ENCODE assay signal across 23 mouse cellular contexts in the genomic region with DNA sequence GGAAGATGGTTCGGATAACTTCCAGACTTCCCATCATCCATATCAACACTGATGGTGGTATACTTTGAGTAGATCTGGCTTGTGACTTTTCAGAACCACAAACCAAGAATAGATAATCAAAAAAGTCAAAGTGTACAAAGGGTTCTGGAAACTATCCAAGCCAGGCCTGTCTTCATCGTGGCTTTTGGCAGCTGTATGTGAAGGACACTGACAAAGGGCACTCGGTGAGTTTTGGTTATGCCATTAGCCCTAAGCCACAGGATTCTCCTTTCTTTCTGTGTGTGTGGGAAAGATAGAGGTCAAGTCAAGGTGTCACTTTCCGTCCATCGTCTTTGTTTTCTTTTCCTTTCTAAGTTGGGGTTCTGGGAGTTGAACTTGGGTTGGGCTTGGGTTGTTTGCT.
"Had no signal": no experiment of that assay in that cellular context is flagged by ENCODE, and none has a peak within 500 bp of the region (broad histone marks: within the 10 kb centered on the region; RNA-seq: fewer than 3 reads in every experiment).

No protein-coding gene starts in this region.

- H3K4me2 ChIP-seq: limb, embryonic 13.5 days; liver, embryonic 12.5 days; liver, embryonic 15.5 days; lung, embryonic 15.5 days; neural tube, embryonic 12.5 days; neural tube, embryonic 15.5 days had no signal

- H3K36me3 ChIP-seq: limb, embryonic 13.5 days; liver, embryonic 12.5 days; liver, embryonic 15.5 days; lung, embryonic 15.5 days; neural tube, embryonic 12.5 days; neural tube, embryonic 15.5 days had no signal

- H3K27ac ChIP-seq: limb, embryonic 10.5 days; limb, embryonic 13.5 days; liver, embryonic 12.5 days; liver, embryonic 15.5 days; lung, embryonic 15.5 days; midbrain, embryonic 10.5 days; neural tube, embryonic 12.5 days; neural tube, embryonic 15.5 days; stomach, postnatal 0 days had no signal

- ATAC-seq: liver, embryonic 12.5 days had no signal

- H3K9ac ChIP-seq: limb, embryonic 13.5 days; liver, embryonic 12.5 days; liver, embryonic 15.5 days; lung, embryonic 15.5 days; neural tube, embryonic 12.5 days; neural tube, embryonic 15.5 days had no signal

- H3K4me1 ChIP-seq: liver, embryonic 12.5 days; liver, embryonic 15.5 days; lung, embryonic 15.5 days; megakaryocyte, embryonic 14.5 days had no signal

- H3K27me3 ChIP-seq: limb, embryonic 13.5 days; liver, embryonic 12.5 days; liver, embryonic 15.5 days; lung, embryonic 15.5 days; neural tube, embryonic 12.5 days; neural tube, embryonic 15.5 days had no signal

- H3K9me3 ChIP-seq: limb, embryonic 10.5 days; limb, embryonic 13.5 days; liver, embryonic 12.5 days; liver, embryonic 15.5 days; lung, embryonic 15.5 days; megakaryocyte, embryonic 14.5 days; midbrain, embryonic 10.5 days; neural tube, embryonic 12.5 days; neural tube, embryonic 15.5 days had no signal

- DNase-seq: kidney, postnatal 14 days; kidney, postnatal 4 days; liver; lung, adult 18-20 months; lung, postnatal 10 days; lung, postnatal 36 days; midbrain, embryonic 14.5 days; right cerebral cortex, adult 18-20 months; right cerebral cortex, postnatal 14 days; right cerebral cortex, postnatal 4 days; thymus, adult 2 months; thymus, postnatal 14 days; thymus, postnatal 4 days had no signal

- H3K4me3 ChIP-seq: limb, embryonic 10.5 days; limb, embryonic 13.5 days; liver, embryonic 12.5 days; liver, embryonic 15.5 days; lung, embryonic 15.5 days; megakaryocyte, embryonic 14.5 days; midbrain, embryonic 10.5 days; neural tube, embryonic 12.5 days; neural tube, embryonic 15.5 days had no signal
